Mouse (Mus musculus): Measurements from ENCODE around the gene Pnkp.

The Pnkp gene

DNA sequence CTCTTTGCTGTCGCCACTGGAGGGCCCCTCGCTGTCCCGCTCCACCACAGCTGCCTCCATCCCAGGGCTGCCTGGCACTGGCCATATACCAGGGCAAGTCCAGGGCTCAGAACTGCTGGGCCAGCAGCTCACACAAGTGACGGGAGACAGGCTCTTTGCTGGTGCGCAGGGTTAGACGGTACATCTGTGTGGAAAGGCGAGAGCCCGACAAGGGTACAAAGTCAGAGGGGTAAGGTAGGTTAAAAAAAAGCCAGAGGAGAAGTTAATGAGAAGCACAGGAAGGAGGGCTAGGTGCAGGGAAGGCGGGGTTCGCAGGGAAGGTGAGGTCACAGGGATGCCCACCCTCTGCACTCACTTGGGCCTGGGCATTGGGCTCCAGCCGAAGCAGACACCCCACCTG lies 43.7 kb downstream of the Pnkp start:
- DNase-seq (ENCODE audit: low spot score in 2 of 2): no peak

DNA sequence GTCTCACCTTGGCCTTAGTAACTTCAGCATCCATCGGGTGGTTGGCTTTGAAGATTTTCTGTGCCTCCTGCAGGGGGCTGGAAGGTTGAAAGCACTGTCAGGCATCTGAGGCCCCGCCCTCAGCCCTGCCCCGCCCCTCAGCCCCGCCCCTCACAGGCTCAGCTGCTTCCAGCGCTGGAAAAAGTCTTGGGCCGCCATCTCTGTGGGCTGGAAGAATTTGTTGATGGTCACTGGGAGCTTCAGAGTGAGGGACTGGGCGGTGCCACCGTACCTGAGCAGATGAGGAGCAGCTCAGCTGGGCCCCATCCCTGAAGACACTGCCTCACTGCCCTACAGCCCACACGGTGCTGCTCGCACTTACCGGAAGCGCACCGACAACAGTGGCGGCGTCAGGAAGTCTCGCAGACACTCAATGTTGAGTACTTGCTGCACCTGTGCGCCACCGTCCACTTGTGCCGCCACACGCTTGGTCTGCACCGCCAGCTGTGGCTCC lies 44.3 kb downstream of the Pnkp start:
- no peak for DNase-seq (ENCODE audit: low spot score in 2 of 2)

DNA sequence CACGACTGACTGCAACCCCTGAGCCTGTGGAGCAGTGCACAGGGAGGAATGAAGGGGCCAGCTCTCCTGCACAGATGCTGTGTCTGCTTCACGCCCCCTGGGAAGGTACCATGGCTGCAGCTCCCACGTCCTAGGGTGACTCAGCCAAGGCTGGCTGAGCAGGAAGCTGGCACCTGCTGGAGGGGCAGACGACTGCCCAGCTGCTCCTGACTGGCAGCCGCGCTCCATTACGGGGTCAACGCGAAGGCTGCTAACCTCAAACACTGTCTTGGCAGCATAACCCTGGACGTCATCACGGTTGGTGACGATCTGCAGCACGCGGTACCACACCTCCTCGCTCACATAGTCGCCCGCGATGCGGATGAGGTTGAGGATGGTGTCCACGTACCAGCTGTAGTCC lies 48.5 kb downstream of the Pnkp start:
- DNase-seq (ENCODE audit: low spot score in 2 of 2): no peak

DNA sequence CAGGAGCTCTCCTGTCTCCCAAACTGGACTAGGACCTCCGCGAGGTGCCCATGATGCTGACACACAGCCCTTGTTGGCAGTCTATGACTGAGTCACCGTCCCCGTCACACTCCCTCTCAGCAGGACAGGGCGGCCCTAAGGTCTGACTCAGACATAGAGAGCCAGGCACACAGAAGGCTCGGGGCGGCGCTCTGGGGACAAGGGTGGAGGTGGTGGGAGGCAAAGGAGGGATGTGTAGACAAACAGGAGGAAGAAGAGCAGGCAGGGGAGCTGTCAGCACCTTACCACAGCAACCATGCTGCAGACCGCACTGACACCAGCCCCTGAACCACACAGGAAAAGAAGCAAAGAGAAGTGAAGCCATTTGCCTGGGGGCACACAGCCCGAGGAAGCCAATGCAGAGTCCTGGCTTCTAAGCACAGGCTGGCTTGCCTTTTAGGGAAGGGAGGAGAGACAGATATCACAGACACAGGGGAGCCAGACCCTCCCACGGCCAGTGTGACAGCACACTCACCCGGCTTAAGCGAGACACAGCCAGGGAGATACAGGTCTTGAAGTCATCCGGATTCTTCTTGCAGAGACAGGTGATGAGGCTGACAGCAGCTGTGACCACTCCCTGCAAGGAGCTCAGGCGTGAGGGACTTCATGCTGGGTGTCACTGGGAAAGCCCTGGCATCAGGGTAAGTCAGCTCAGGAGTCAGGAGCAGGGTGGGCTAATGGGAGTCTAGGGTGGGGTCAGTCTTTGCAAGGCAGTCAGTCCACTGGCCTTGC lies 52.0 kb downstream of the Pnkp start:
- DNase-seq (ENCODE audit: low spot score in 2 of 2): no peak
